Comparison of ENCODE assay signal across 13 mouse cellular contexts in genomic region chr9:25267574-25267973, GRCm38 (mm10).
"Had no signal": no experiment of that assay in that cellular context is flagged by ENCODE, and none has a peak within 500 bp of the region (broad histone marks: within the 10 kb centered on the region; RNA-seq: fewer than 3 reads in every experiment).

No protein-coding gene starts in this region.

- H3K9ac ChIP-seq: lung, embryonic 14.5 days; midbrain, embryonic 13.5 days; midbrain, embryonic 15.5 days; neural tube, embryonic 12.5 days; stomach, embryonic 15.5 days had no signal

- ATAC-seq: midbrain, embryonic 13.5 days; midbrain, embryonic 15.5 days had no signal

- H3K4me2 ChIP-seq: lung, embryonic 14.5 days; midbrain, embryonic 11.5 days; midbrain, embryonic 13.5 days; midbrain, embryonic 15.5 days; neural tube, embryonic 12.5 days; stomach, embryonic 15.5 days had no signal

- H3K9me3 ChIP-seq: midbrain, embryonic 13.5 days; midbrain, embryonic 15.5 days; neural tube, embryonic 12.5 days; stomach, embryonic 15.5 days had no signal

- DNase-seq: lung, adult 18-20 months; lung, embryonic 14.5 days; lung, postnatal 10 days; lung, postnatal 4 days; right cerebral cortex, postnatal 14 days; thymus, adult 2 months; thymus, postnatal 25 days had no signal

- H3K4me1 ChIP-seq: midbrain, embryonic 13.5 days; midbrain, embryonic 15.5 days; neural tube, embryonic 12.5 days had no signal

- H3K27me3 ChIP-seq: midbrain, embryonic 13.5 days; midbrain, embryonic 15.5 days; neural tube, embryonic 12.5 days; stomach, embryonic 15.5 days had no signal

- H3K27ac ChIP-seq: midbrain, embryonic 13.5 days; midbrain, embryonic 15.5 days; neural tube, embryonic 12.5 days; stomach, embryonic 15.5 days; stomach, postnatal 0 days had no signal

- H3K4me3 ChIP-seq: midbrain, embryonic 13.5 days; midbrain, embryonic 15.5 days; neural tube, embryonic 12.5 days; stomach, embryonic 15.5 days had no signal
